Mouse (Mus musculus): ENCODE measurements around the gene 1700001O22Rik.

1700001O22Rik gene

DNA sequence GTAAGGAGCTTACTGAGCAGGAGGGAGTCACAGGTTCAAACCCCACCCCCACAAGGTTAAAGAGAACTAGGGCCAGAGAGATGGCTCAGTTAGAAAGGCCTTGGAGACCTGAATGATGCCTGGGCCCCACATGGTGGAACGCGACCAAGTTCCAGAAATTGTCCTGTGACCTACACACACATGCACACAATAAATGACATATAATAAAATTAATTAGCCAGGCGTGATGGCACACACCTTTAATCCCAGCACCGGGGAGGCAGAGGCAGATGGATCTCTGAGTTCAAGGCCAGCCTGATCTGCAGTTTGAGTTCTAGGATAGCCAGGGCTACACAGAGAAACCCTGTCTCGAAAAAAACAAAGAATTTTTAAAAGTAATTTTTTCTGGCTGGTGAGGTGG lies 51.0 kb downstream of the 1700001O22Rik start:
- no peak for DNase-seq (ENCODE audit: low spot score)

- no peak for DNase-seq (ENCODE audit: low spot score)
Observed at GRCm38 (mm10) chr2:30750025-30750424, 53.4 kb downstream of the 1700001O22Rik start.

- DNase-seq (ENCODE audit: low spot score), result no peak
Observed at GRCm38 (mm10) chr2:30747602-30748162, 55.8 kb downstream of the 1700001O22Rik start.
